Mouse (Mus musculus): ENCODE measurements around the gene Xpnpep2. TPM values are rescaled to one million over a fixed set of nuclear protein-coding genes. Genes with fewer than 3 reads are reported as not detected.

Gene Xpnpep2
- polyA plus RNA-seq, 2 experiments, result 5.1 to 6.7 TPM

GRCm38 (mm10) chrX:48126903-48127476 lies 18.5 kb downstream of the Xpnpep2 start:
- H3K9ac ChIP-seq (ENCODE audit: low read depth, low read length, severe bottlenecking), result no peak overlapping the region
- H3K27me3 ChIP-seq (ENCODE audit: control insufficient read depth, insufficient read depth, low read length), result no peaks in the 10 kb centered on the region
- H3K4me3 ChIP-seq (replicated peaks; ENCODE audit: low read length), result no peak overlapping the region
- H3K9me3 ChIP-seq (ENCODE audit: control insufficient read depth, low read length), result no peaks in the 10 kb centered on the region
- no peak for TF ChIP-seq POLR2A (IDR thresholded peaks at IDR 0.05; ENCODE audit: borderline replicate concordance, extremely low read depth, insufficient read depth, insufficient read length)
- ATAC-seq (ENCODE audit: low FRiP score, low read depth) (no peak), DNase-seq (ENCODE audit: low spot score) (no peak)
- H3K36me3 ChIP-seq (ENCODE audit: control insufficient read depth, insufficient read depth, low read length), result no peaks in the 10 kb centered on the region
- no peak overlapping the region for H3K4me2 ChIP-seq (replicated peaks; ENCODE audit: low read depth, low read length, severe bottlenecking)
- WGBS, result 62% methylated on average over 6 of the region's 6 CpGs
- H3K4me1 ChIP-seq (ENCODE audit: control insufficient read depth, insufficient read depth, low read length), result no peaks in the 10 kb centered on the region
- no peak overlapping the region for H3K27ac ChIP-seq (replicated peaks; ENCODE audit: low read depth, low read length)

DNA sequence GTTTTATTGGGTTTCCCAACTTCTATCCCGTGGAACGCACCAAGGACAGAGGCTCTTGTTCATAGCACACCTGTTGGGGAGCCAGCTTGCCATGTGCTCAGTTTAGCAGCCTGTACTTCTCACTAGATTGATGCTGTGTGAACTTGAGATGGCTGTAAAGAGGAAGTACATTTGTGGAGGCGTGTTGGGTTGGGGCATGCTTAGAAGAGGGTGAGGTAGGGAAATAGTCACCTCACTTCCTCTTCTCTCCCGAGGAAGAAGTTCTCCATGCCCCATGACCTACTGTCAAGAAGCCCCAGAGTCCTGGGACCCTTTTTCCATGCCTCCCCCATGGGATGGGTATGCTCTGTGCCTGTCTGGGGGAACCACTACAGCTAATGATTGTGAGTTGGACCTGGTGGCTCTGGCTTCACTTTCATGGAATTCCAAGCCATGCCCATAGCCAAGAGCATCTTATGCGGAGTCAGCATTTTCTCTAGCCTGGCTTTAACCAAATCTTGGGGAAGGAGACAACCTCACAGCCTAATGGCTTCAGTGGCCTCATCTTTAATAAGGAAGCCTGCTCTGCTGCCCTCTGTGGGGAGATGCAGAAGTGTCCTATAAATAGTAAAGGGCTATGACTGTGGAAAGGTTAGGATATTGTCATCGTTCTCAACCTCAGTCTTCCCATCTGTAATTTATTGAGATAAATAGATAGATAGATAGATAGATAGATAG lies 19.1 kb downstream of the Xpnpep2 start:
- Histone ChIP-seq H3K27ac (replicated peaks; ENCODE audit: low read depth, low read length) (no peak overlapping the region), H3K27me3 (ENCODE audit: control insufficient read depth, insufficient read depth, low read length) (no peaks in the 10 kb centered on the region), H3K36me3 (ENCODE audit: control insufficient read depth, insufficient read depth, low read length) (no peaks in the 10 kb centered on the region), H3K4me3 (replicated peaks; ENCODE audit: low read length) (no peak overlapping the region), H3K4me1 (ENCODE audit: control insufficient read depth, insufficient read depth, low read length) (no peaks in the 10 kb centered on the region), H3K9ac (ENCODE audit: low read depth, low read length, severe bottlenecking) (no peak overlapping the region), H3K9me3 (ENCODE audit: control insufficient read depth, low read length) (no peaks in the 10 kb centered on the region), H3K4me2 (replicated peaks; ENCODE audit: low read depth, low read length, severe bottlenecking) (no peak overlapping the region)
- no peak for ATAC-seq (ENCODE audit: low FRiP score, low read depth)
- TF ChIP-seq POLR2A (IDR thresholded peaks at IDR 0.05; ENCODE audit: borderline replicate concordance, extremely low read depth, insufficient read depth, insufficient read length), result no peak
- no peak for DNase-seq (ENCODE audit: low spot score)
- 69% methylated on average over 6 of the region's 6 CpGs for WGBS

GRCm38 (mm10) chrX:48129167-48129566 lies 20.6 kb downstream of the Xpnpep2 start:
- H3K36me3 ChIP-seq (ENCODE audit: control insufficient read depth, insufficient read depth, low read length), result no peaks in the 10 kb centered on the region
- no peak for ATAC-seq (ENCODE audit: low FRiP score, low read depth)

GRCm38 (mm10) chrX:48136935-48137334 lies 28.4 kb downstream of the Xpnpep2 start:
- 73% methylated on average over 4 of the region's 4 CpGs for WGBS
- Histone ChIP-seq H3K27me3 (ENCODE audit: control insufficient read depth, insufficient read depth, low read length) (no peaks in the 10 kb centered on the region), H3K4me2 (replicated peaks; ENCODE audit: low read depth, low read length, severe bottlenecking) (no peak overlapping the region), H3K36me3 (ENCODE audit: control insufficient read depth, insufficient read depth, low read length) (no peaks in the 10 kb centered on the region), H3K9ac (ENCODE audit: low read depth, low read length, severe bottlenecking) (no peak overlapping the region), H3K27ac (replicated peaks; ENCODE audit: low read depth, low read length) (no peak overlapping the region), H3K4me3 (replicated peaks; ENCODE audit: low read length) (no peak overlapping the region), H3K9me3 (ENCODE audit: control insufficient read depth, low read length) (no peaks in the 10 kb centered on the region), H3K4me1 (ENCODE audit: control insufficient read depth, insufficient read depth, low read length) (no peaks in the 10 kb centered on the region)
- no peak for TF ChIP-seq POLR2A (IDR thresholded peaks at IDR 0.05; ENCODE audit: borderline replicate concordance, extremely low read depth, insufficient read depth, insufficient read length)
- DNase-seq (ENCODE audit: low spot score) (no peak), ATAC-seq (ENCODE audit: low FRiP score, low read depth) (no peak)

More at GRCm38 (mm10) chrX:48129167-48129566, 20.6 kb downstream of the Xpnpep2 start:
- DNase-seq (ENCODE audit: low spot score), result no peak
- H3K4me3 ChIP-seq (replicated peaks; ENCODE audit: low read length), result no peak overlapping the region
- H3K27ac ChIP-seq (replicated peaks; ENCODE audit: low read depth, low read length), result no peak overlapping the region
- no peak for TF ChIP-seq POLR2A (IDR thresholded peaks at IDR 0.05; ENCODE audit: borderline replicate concordance, extremely low read depth, insufficient read depth, insufficient read length)
- 100% methylated on average over 1 of the region's 1 CpGs for WGBS
- H3K4me2 ChIP-seq (replicated peaks; ENCODE audit: low read depth, low read length, severe bottlenecking), result no peak overlapping the region
- no peaks in the 10 kb centered on the region for H3K27me3 ChIP-seq (ENCODE audit: control insufficient read depth, insufficient read depth, low read length)
- H3K9me3 ChIP-seq (ENCODE audit: control insufficient read depth, low read length), result no peaks in the 10 kb centered on the region
- H3K9ac ChIP-seq (ENCODE audit: low read depth, low read length, severe bottlenecking), result no peak overlapping the region
- H3K4me1 ChIP-seq (ENCODE audit: control insufficient read depth, insufficient read depth, low read length), result no peaks in the 10 kb centered on the region

DNA sequence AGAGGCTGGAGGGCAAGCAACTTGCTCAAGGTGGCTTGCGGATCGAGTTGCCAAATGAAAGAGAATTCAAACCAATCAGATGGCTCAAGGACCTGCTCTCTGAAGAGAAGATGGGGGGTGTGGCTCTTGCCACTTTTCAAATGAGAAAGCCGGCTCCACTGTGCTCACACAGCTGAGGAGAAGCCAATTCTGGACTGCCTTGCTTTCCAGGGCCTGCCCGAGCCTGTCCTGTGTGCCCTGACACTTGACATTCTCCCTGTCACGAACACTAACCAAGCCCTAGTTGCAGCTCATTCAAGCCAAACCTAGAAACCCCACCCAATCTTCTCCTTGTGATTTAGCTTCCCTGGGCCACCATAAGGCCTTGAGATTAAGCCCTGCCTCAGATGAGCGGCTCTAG lies 29.5 kb downstream of the Xpnpep2 start:
- no peaks in the 10 kb centered on the region for H3K36me3 ChIP-seq (ENCODE audit: control insufficient read depth, insufficient read depth, low read length)
- WGBS, result 62% methylated on average over 6 of the region's 6 CpGs
- TF ChIP-seq POLR2A (IDR thresholded peaks at IDR 0.05; ENCODE audit: borderline replicate concordance, extremely low read depth, insufficient read depth, insufficient read length), result no peak
- no peak overlapping the region for H3K27ac ChIP-seq (replicated peaks; ENCODE audit: low read depth, low read length)
- H3K4me3 ChIP-seq (replicated peaks; ENCODE audit: low read length), result no peak overlapping the region
- ATAC-seq (ENCODE audit: low FRiP score, low read depth) (no peak), DNase-seq (ENCODE audit: low spot score) (no peak)
- H3K9me3 ChIP-seq (ENCODE audit: control insufficient read depth, low read length), result no peaks in the 10 kb centered on the region
- no peaks in the 10 kb centered on the region for H3K4me1 ChIP-seq (ENCODE audit: control insufficient read depth, insufficient read depth, low read length)
- no peaks in the 10 kb centered on the region for H3K27me3 ChIP-seq (ENCODE audit: control insufficient read depth, insufficient read depth, low read length)
- H3K9ac ChIP-seq (ENCODE audit: low read depth, low read length, severe bottlenecking), result no peak overlapping the region
- H3K4me2 ChIP-seq (replicated peaks; ENCODE audit: low read depth, low read length, severe bottlenecking), result no peak overlapping the region
